Mouse (Mus musculus) limb, embryonic 10.5 days (tissue): ENCODE results near the gene Hcls1. TPM values are rescaled to one million over a fixed set of nuclear protein-coding genes. Genes with fewer than 3 reads are reported as not detected.
A peak's percentile ranks its signal among the peaks of the same experiment; 100 is the strongest.

Experiments used
- DNase-seq: peaks from one replicate; pipeline ENCODE4 v3.0.0-alpha.2; 2017; ENCODE audit warnings: low spot score
- H3K27ac ChIP-seq: fragments of 300-500 bp; sonication (generic); 2 replicates; pipeline ENCODE4 v1.5.1; 2016; ENCODE audit warnings: mild to moderate bottlenecking
- H3K27me3 ChIP-seq: fragments of 300-500 bp; sonication (generic); 2 replicates; pipeline ENCODE4 v1.6.1; 2016; ENCODE audit warnings: low read depth, mild to moderate bottlenecking; ENCODE audit not compliant: poor library complexity, severe bottlenecking
- H3K36me3 ChIP-seq: fragments of 300-500 bp; sonication (generic); 2 replicates; pipeline ENCODE4 v1.6.1; 2016; ENCODE audit warnings: mild to moderate bottlenecking, moderate library complexity
- H3K4me1 ChIP-seq: fragments of 300-500 bp; sonication (generic); 2 replicates; pipeline ENCODE4 v1.6.1; 2016
- H3K4me3 ChIP-seq: fragments of 300-500 bp; sonication (generic); 2 replicates; pipeline ENCODE4 v1.5.1; 2016; ENCODE audit warnings: mild to moderate bottlenecking, moderate library complexity
- H3K9me3 ChIP-seq: fragments of 300-500 bp; sonication (generic); replicated peaks from 2 replicates; pipeline ENCODE4 v1.6.1; 2016; ENCODE audit warnings: mild to moderate bottlenecking
- WGBS: fragments of 180-500 bp; shearing (Covaris S2); methylation state at CpG from one replicate; pipeline ENCODE4 v1.1.7; 2016; 5-methylcytosine and 5-hydroxymethylcytosine counted together
- polyA plus RNA-seq: library from polyadenylated mRNA; unstranded; fragments of >200 nt; fragmentation: Nextera tagmentation; extraction: Ambion mirVana; gene quantifications from 2 replicates; pipeline ENCODE4 v1.2.1, GENCODE M21; 2016

The Hcls1 gene
- polyA plus RNA-seq, 1 experiment from 2014 or later = 2.3 TPM

GRCm38 (mm10) chr16:37011922-37012289, 77.1 kb downstream of the Hcls1 start:
- Histone ChIP-seq H3K36me3 (peaks cover 15% of the 10 kb centered on the region), H3K27ac (peak overlapping the region; percentile 88), H3K4me1 (peaks cover 14% of the 10 kb centered on the region; the same call in 1 of the 2 replicates), H3K9me3 (no peaks in the 10 kb centered on the region), H3K27me3 (no peaks in the 10 kb centered on the region), H3K4me3 (peak overlapping the region; percentile 93)
- no peak for DNase-seq
- 0% methylated on average over 26 of the region's 26 CpGs for WGBS

DNA sequence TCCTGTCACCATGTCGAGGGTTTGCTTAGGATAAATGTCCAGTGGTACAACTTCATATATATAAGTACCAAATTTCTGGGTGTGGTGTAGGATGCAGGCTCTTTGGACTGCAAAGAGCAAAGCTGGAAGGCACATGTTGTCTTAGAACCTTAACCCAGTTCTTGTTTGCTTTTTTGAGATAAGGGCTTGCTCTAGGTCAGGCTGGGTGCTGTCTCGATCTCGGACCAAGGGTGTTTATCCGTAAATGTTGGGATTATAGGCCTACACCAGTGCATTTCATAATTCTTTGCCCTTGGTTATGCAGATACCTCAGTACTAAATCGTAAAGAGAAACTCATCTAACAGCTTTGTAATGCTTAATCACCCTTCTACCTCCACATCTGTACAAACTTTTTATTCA, 77.6 kb downstream of the Hcls1 start:
- DNase-seq = no peak
- 72% methylated on average over 5 of the region's 5 CpGs for WGBS
- peak overlapping the region; percentile 88 for H3K27ac ChIP-seq
- peaks cover 14% of the 10 kb centered on the region; the same call in 1 of the 2 replicates for H3K4me1 ChIP-seq
- peaks cover 19% of the 10 kb centered on the region for H3K36me3 ChIP-seq
- no peaks in the 10 kb centered on the region for H3K27me3 ChIP-seq
- no peaks in the 10 kb centered on the region for H3K9me3 ChIP-seq
- peak overlapping the region; percentile 93 for H3K4me3 ChIP-seq

Other genes with a start within 250 kb of the Hcls1 start
- 0.36 and 0.71 TPM in 2 replicates for gene Ildr1, start 241.0 kb upstream of the Hcls1 start, polyA plus RNA-seq
- gene Slc15a2, start 150.0 kb upstream of the Hcls1 start, polyA plus RNA-seq = 1.8 and 3.8 TPM in 2 replicates
- 63.3 and 77.9 TPM in 2 replicates for gene Iqcb1, start 106.6 kb upstream of the Hcls1 start, polyA plus RNA-seq
- 1.1 and 1.7 TPM in 2 replicates for gene Eaf2, start 60.0 kb upstream of the Hcls1 start, polyA plus RNA-seq
- 59.4 and 72.0 TPM in 2 replicates for gene Golgb1, start 59.8 kb upstream of the Hcls1 start, polyA plus RNA-seq
- gene Fbxo40, start 55.5 kb downstream of the Hcls1 start, polyA plus RNA-seq = 0.28 and 0.78 TPM in 2 replicates
- gene Polq, start 76.8 kb downstream of the Hcls1 start, polyA plus RNA-seq = 16.0 and 16.5 TPM in 2 replicates